Mouse (Mus musculus) limb, embryonic 11.5 days (tissue): ENCODE measurements at regions not wholly inside any gene's neighbourhood (a gene's known extent, or its start where the extent isn't known, plus 50 kb on each side); places are given as distances from the start of the nearest gene placed in this dataset.

ENCODE experiments used
- ATAC-seq: fragments of 200-750 bp; cut with Nextera tagmentation; 2 replicates; pipeline ENCODE4 v1.8.0; 2017; ENCODE audit warnings: low read depth; ENCODE audit not compliant: insufficient number of reproducible peaks, low FRiP score, low TSS enrichment
- DNase-seq: peaks from one replicate; pipeline ENCODE4 v3.0.0-alpha.2; 2015; ENCODE audit warnings: low spot score
- H3K27ac ChIP-seq: fragments of 300-500 bp; sonication (generic); replicated peaks from 2 replicates; pipeline ENCODE4 v1.5.1; 2014; ENCODE audit warnings: low read depth, mild to moderate bottlenecking, low read length
- H3K27me3 ChIP-seq: fragments of 300-500 bp; sonication (generic); 2 replicates; pipeline ENCODE4 v1.6.1; 2014; ENCODE audit warnings: mild to moderate bottlenecking, low read length, mixed read lengths; ENCODE audit not compliant: control insufficient read depth, insufficient read depth
- H3K36me3 ChIP-seq: fragments of 300-500 bp; sonication (generic); 2 replicates; pipeline ENCODE4 v1.6.1; 2014; ENCODE audit warnings: mild to moderate bottlenecking, low read length, moderate library complexity, mixed read lengths; ENCODE audit not compliant: control insufficient read depth, insufficient read depth
- H3K4me1 ChIP-seq: fragments of 300-500 bp; sonication (generic); 2 replicates; pipeline ENCODE4 v1.6.1; 2014; ENCODE audit warnings: low read length, mixed read lengths; ENCODE audit not compliant: control insufficient read depth, insufficient read depth
- H3K4me2 ChIP-seq: fragments of 300-500 bp; sonication (generic); 2 replicates; pipeline ENCODE4 v1.6.1; 2014; ENCODE audit warnings: low read depth, mild to moderate bottlenecking, moderate library complexity; ENCODE audit not compliant: severe bottlenecking
- H3K4me3 ChIP-seq: fragments of 300-500 bp; sonication (generic); 2 replicates; pipeline ENCODE4 v1.5.1; 2014; ENCODE audit warnings: low read depth, low read length
- H3K9ac ChIP-seq: fragments of 300-500 bp; sonication (generic); 2 replicates; pipeline ENCODE4 v1.6.1; 2014; ENCODE audit warnings: mild to moderate bottlenecking, low read length
- H3K9me3 ChIP-seq: fragments of 300-500 bp; sonication (generic); 2 replicates; pipeline ENCODE4 v1.6.1; 2016; ENCODE audit warnings: low read length; ENCODE audit not compliant: control insufficient read depth
- WGBS: fragments of 180-500 bp; shearing (Covaris S2); extraction: QIAGEN DNeasy Blood & Tissue Kit; methylation state at CpG from one replicate; pipeline ENCODE4 v1.1.7; 2014; 5-methylcytosine and 5-hydroxymethylcytosine counted together

GRCm38 (mm10) chr3:50813760-50814400, 370.5 kb upstream of the Slc7a11 start:
- H3K9ac ChIP-seq = no peak overlapping the region
- no peak overlapping the region for H3K4me3 ChIP-seq
- 87% methylated on average over 5 of the region's 5 CpGs for WGBS
- H3K4me1 ChIP-seq = no peaks in the 10 kb centered on the region
- H3K4me2 ChIP-seq = no peak overlapping the region
- no peaks in the 10 kb centered on the region for H3K27me3 ChIP-seq
- no peak overlapping the region for H3K27ac ChIP-seq
- H3K36me3 ChIP-seq = no peaks in the 10 kb centered on the region
- DNase-seq (no peak), ATAC-seq (no peak; the same call in 1 of the 2 replicates)
- H3K9me3 ChIP-seq = no peaks in the 10 kb centered on the region

GRCm38 (mm10) chr3:50815716-50816115, 372.3 kb upstream of the Slc7a11 start:
- Histone ChIP-seq H3K4me3 (no peak overlapping the region), H3K27me3 (no peaks in the 10 kb centered on the region), H3K9me3 (no peaks in the 10 kb centered on the region), H3K4me2 (no peak overlapping the region), H3K4me1 (no peaks in the 10 kb centered on the region), H3K36me3 (no peaks in the 10 kb centered on the region), H3K27ac (no peak overlapping the region), H3K9ac (no peak overlapping the region)
- WGBS = 85% methylated on average over 10 of the region's 10 CpGs
- DNase-seq (no peak), ATAC-seq (no peak)

GRCm38 (mm10) chr3:50816479-50816878, 373.1 kb upstream of the Slc7a11 start:
- no peak for DNase-seq
- Histone ChIP-seq H3K4me1 (no peaks in the 10 kb centered on the region), H3K36me3 (no peaks in the 10 kb centered on the region), H3K4me2 (no peak overlapping the region), H3K9ac (no peak overlapping the region), H3K27me3 (no peaks in the 10 kb centered on the region), H3K9me3 (no peaks in the 10 kb centered on the region), H3K27ac (no peak overlapping the region), H3K4me3 (no peak overlapping the region)
- 85% methylated on average over 8 of the region's 8 CpGs for WGBS
- ATAC-seq = no peak

- Histone ChIP-seq H3K9ac (no peak overlapping the region), H3K4me2 (no peak overlapping the region), H3K4me3 (no peak overlapping the region), H3K9me3 (no peaks in the 10 kb centered on the region), H3K4me1 (no peaks in the 10 kb centered on the region), H3K27ac (no peak overlapping the region), H3K27me3 (no peaks in the 10 kb centered on the region), H3K36me3 (no peaks in the 10 kb centered on the region)
- DNase-seq (no peak), ATAC-seq (no peak)
- WGBS = 87% methylated on average over 3 of the region's 3 CpGs
These were observed 373.9 kb upstream of the Slc7a11 start for GRCm38 (mm10) chr3:50817361-50817760.

- no peak overlapping the region for H3K9ac ChIP-seq
- H3K9me3 ChIP-seq = no peaks in the 10 kb centered on the region
- no peaks in the 10 kb centered on the region for H3K36me3 ChIP-seq
- ATAC-seq = no peak
- no peaks in the 10 kb centered on the region for H3K27me3 ChIP-seq
- no peak overlapping the region for H3K4me2 ChIP-seq
- no peak overlapping the region for H3K4me3 ChIP-seq
- WGBS = 85% methylated on average over 1 of the region's 1 CpGs
- no peak overlapping the region for H3K27ac ChIP-seq
- DNase-seq = no peak
- H3K4me1 ChIP-seq = no peaks in the 10 kb centered on the region
These were observed 377.4 kb upstream of the Slc7a11 start for GRCm38 (mm10) chr3:50820776-50821175.

- no peak overlapping the region for H3K27ac ChIP-seq
These were observed 382.4 kb upstream of the Slc7a11 start for GRCm38 (mm10) chr3:50825534-50826423.

GRCm38 (mm10) chr3:50826424-50826819, 383.0 kb upstream of the Slc7a11 start:
- no peaks in the 10 kb centered on the region for H3K4me1 ChIP-seq
- no peak overlapping the region for H3K27ac ChIP-seq
- WGBS = 57% methylated on average over 2 of the region's 2 CpGs
- H3K9ac ChIP-seq = no peak overlapping the region
- DNase-seq (no peak), ATAC-seq (no peak)
- H3K4me3 ChIP-seq = no peak overlapping the region
- no peaks in the 10 kb centered on the region for H3K27me3 ChIP-seq
- no peaks in the 10 kb centered on the region for H3K9me3 ChIP-seq
- no peak overlapping the region for H3K4me2 ChIP-seq
- no peaks in the 10 kb centered on the region for H3K36me3 ChIP-seq

More at GRCm38 (mm10) chr3:50825534-50826423, 382.4 kb upstream of the Slc7a11 start:
- H3K9ac ChIP-seq = no peak overlapping the region
- ATAC-seq (no peak), DNase-seq (no peak)
- no peak overlapping the region for H3K4me3 ChIP-seq
- H3K9me3 ChIP-seq = no peaks in the 10 kb centered on the region
- WGBS = 83% methylated on average over 5 of the region's 5 CpGs
- H3K36me3 ChIP-seq = no peaks in the 10 kb centered on the region
- H3K4me2 ChIP-seq = no peak overlapping the region
- H3K4me1 ChIP-seq = no peaks in the 10 kb centered on the region
- H3K27me3 ChIP-seq = no peaks in the 10 kb centered on the region

- H3K4me3 ChIP-seq = no peak overlapping the region
- ATAC-seq = no peak
- no peaks in the 10 kb centered on the region for H3K9me3 ChIP-seq
- no peak overlapping the region for H3K4me2 ChIP-seq
- 84% methylated on average over 3 of the region's 3 CpGs for WGBS
- no peaks in the 10 kb centered on the region for H3K4me1 ChIP-seq
- no peak overlapping the region for H3K27ac ChIP-seq
- no peak overlapping the region for H3K9ac ChIP-seq
- no peaks in the 10 kb centered on the region for H3K36me3 ChIP-seq
- no peak for DNase-seq
- no peaks in the 10 kb centered on the region for H3K27me3 ChIP-seq
These were observed 385.8 kb upstream of the Slc7a11 start for GRCm38 (mm10) chr3:50829211-50829610.
